Mouse (Mus musculus) heart, postnatal 0 days (tissue): ENCODE measurements at regions not wholly inside any gene's neighbourhood (a gene's known extent, or its start where the extent isn't known, plus 50 kb on each side); places are given as distances from the start of the nearest gene placed in this dataset.

ENCODE experiments used
- CTCF ChIP-seq: IDR thresholded peaks from 2 replicates; pipeline ENCODE4 v1.5.1; 2016; ENCODE audit warnings: antibody characterized with exemption, control low read depth, low read depth
- EP300 ChIP-seq: IDR thresholded peaks from 2 replicates; pipeline ENCODE4 v1.6.1; 2016; ENCODE audit warnings: antibody characterized with exemption, low read depth

- TF ChIP-seq CTCF = no peak
- no peak for TF ChIP-seq EP300
Measured at GRCm38 (mm10) chr10:96305701-96306100, 169.3 kb downstream of the Gm5426 start.
